Mouse (Mus musculus): ENCODE data around the gene Fahd1. TPM values are rescaled to one million over a fixed set of nuclear protein-coding genes. Genes with fewer than 3 reads are reported as not detected.

The Fahd1 gene
- polyA plus RNA-seq, 1 experiment from 2014 or later, result 20.3 TPM

DNA sequence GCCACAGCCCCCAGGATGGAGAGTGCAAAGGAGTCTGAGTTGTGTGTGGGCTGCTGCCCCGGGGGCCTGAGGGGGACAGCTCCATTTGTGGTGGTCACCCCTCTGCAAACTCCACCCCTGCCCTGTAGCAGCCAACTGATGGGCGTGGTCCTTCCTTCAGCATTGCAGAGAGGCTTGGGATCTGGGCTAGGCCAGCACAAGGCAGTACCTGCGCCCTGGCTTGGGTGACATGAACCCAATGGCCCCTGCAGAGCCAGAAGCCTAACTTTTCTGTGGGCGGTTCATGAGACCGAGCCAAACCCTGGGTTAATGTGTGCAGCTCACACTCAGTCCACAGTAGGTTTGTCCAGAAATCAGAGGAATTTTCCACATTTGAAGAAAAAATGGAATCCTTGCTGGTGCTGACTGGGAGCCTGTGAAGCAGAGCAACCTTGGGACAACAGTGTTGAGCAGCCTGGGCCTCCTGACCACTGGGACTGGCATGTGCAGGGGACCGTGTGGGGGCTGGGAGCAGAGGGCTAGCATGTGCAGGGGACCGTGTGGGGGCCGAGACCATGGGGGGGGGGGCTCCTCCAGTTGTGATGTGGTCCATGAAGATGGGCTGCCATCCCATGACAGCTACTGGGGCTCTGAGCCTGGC lies 7.8 kb upstream of the Fahd1 start:
- no peak overlapping the region for H3K27ac ChIP-seq
- H3K9me3 ChIP-seq, result no peaks in the 10 kb centered on the region
- H3K4me2 ChIP-seq, result no peak overlapping the region
- H3K27me3 ChIP-seq, result no peaks in the 10 kb centered on the region
- no peak; the same call in 1 of the 2 replicates for ATAC-seq (ENCODE audit: insufficient number of reproducible peaks, insufficient read depth, low FRiP score, low TSS enrichment, low read depth)
- H3K9ac ChIP-seq, result no peak overlapping the region
- peaks cover 69% of the 10 kb centered on the region for H3K36me3 ChIP-seq
- no peaks in the 10 kb centered on the region for H3K4me1 ChIP-seq
- 79% methylated on average over 8 of the region's 8 CpGs for WGBS
- H3K4me3 ChIP-seq, result no peak overlapping the region

- 89% methylated on average over 13 of the region's 13 CpGs for WGBS
- no peak for ATAC-seq (ENCODE audit: insufficient number of reproducible peaks, insufficient read depth, low FRiP score, low TSS enrichment, low read depth)
- no peaks in the 10 kb centered on the region for H3K9me3 ChIP-seq
- H3K4me3 ChIP-seq, result no peak overlapping the region
- H3K4me1 ChIP-seq, result peaks cover 2% of the 10 kb centered on the region; the same call in 1 of the 2 replicates
- H3K4me2 ChIP-seq, result no peak overlapping the region
- H3K9ac ChIP-seq, result no peak overlapping the region; the same call in 1 of the 2 replicates
- no peak overlapping the region for H3K27ac ChIP-seq
- H3K36me3 ChIP-seq, result peaks cover 56% of the 10 kb centered on the region
- H3K27me3 ChIP-seq, result peaks cover 3% of the 10 kb centered on the region
These were observed 6.4 kb upstream of the Fahd1 start for GRCm38 (mm10) chr17:24856589-24856988.

- Histone ChIP-seq H3K27ac (no peak overlapping the region), H3K4me2 (no peak overlapping the region), H3K27me3 (peaks cover 9% of the 10 kb centered on the region), H3K9ac (no peak overlapping the region), H3K4me3 (no peak overlapping the region), H3K4me1 (peaks cover 9% of the 10 kb centered on the region), H3K9me3 (no peaks in the 10 kb centered on the region), H3K36me3 (peaks cover 50% of the 10 kb centered on the region)
- ATAC-seq (ENCODE audit: insufficient number of reproducible peaks, insufficient read depth, low FRiP score, low TSS enrichment, low read depth), result no peak
- 73% methylated on average over 3 of the region's 3 CpGs for WGBS
These were observed 5.8 kb upstream of the Fahd1 start for GRCm38 (mm10) chr17:24855838-24856464.

- Histone ChIP-seq H3K9ac (peak overlapping the region; percentile 73; the same call in 1 of the 2 replicates), H3K27me3 (peaks cover 14% of the 10 kb centered on the region), H3K4me3 (peak overlapping the region; percentile 76), H3K4me1 (peaks cover 17% of the 10 kb centered on the region), H3K9me3 (no peaks in the 10 kb centered on the region), H3K4me2 (peak overlapping the region; percentile 86), H3K36me3 (peaks cover 30% of the 10 kb centered on the region), H3K27ac (no peak overlapping the region)
- 75% methylated on average over 10 of the region's 10 CpGs for WGBS
- ATAC-seq (ENCODE audit: insufficient number of reproducible peaks, insufficient read depth, low FRiP score, low TSS enrichment, low read depth), result no peak
These were observed 1.4 kb upstream of the Fahd1 start for GRCm38 (mm10) chr17:24851381-24852125.

DNA sequence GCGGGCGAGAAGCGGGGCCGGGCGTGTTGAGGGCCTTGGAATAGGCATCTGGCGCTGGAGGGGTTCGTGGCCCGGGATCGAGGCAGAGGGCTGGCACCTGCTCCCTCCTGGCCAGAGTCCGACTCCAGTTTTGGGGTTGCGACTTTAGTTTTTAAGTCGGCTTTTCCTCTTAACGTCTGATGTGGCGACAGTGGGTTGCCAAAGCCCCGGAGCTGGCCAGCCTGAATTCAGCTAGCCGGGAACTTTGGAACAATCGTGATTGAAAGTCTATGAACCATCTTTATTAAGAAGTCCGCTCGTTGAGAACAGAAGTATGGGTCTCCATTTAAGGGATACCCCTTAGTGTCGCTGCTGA lies 586 bp upstream of the Fahd1 start:
- H3K27ac ChIP-seq, result no peak overlapping the region
- no peaks in the 10 kb centered on the region for H3K9me3 ChIP-seq
- peaks cover 22% of the 10 kb centered on the region for H3K36me3 ChIP-seq
- H3K4me1 ChIP-seq, result peaks cover 17% of the 10 kb centered on the region
- H3K9ac ChIP-seq, result peak overlapping the region; percentile 73
- peak overlapping the region; percentile 86 for H3K4me2 ChIP-seq
- peaks cover 14% of the 10 kb centered on the region for H3K27me3 ChIP-seq
- peak overlapping the region; percentile 76 for H3K4me3 ChIP-seq
- ATAC-seq (ENCODE audit: insufficient number of reproducible peaks, insufficient read depth, low FRiP score, low TSS enrichment, low read depth), result no peak
- 1% methylated on average over 20 of the region's 20 CpGs for WGBS

- peaks cover 17% of the 10 kb centered on the region for H3K4me1 ChIP-seq
- H3K9me3 ChIP-seq, result no peaks in the 10 kb centered on the region
- peak overlapping the region; percentile 82 for H3K9ac ChIP-seq
- peak; percentile 45; the same call in 1 of the 2 replicates for ATAC-seq (ENCODE audit: insufficient number of reproducible peaks, insufficient read depth, low FRiP score, low TSS enrichment, low read depth)
- under 1% methylated on average over 21 of the region's 21 CpGs for WGBS
- peaks cover 16% of the 10 kb centered on the region for H3K27me3 ChIP-seq
- H3K27ac ChIP-seq, result peak overlapping the region; percentile 88
- peak overlapping the region; percentile 86 for H3K4me2 ChIP-seq
- peak overlapping the region; percentile 76 for H3K4me3 ChIP-seq
- peaks cover 15% of the 10 kb centered on the region for H3K36me3 ChIP-seq
These were observed 465 bp downstream of the Fahd1 start for GRCm38 (mm10) chr17:24849733-24850064.

- Histone ChIP-seq H3K27me3 (peaks cover 22% of the 10 kb centered on the region), H3K9me3 (no peaks in the 10 kb centered on the region), H3K4me3 (peak overlapping the region; percentile 76; the same call in 1 of the 2 replicates), H3K4me2 (peak overlapping the region; percentile 86), H3K36me3 (peaks cover 6% of the 10 kb centered on the region), H3K9ac (no peak overlapping the region), H3K4me1 (peaks cover 17% of the 10 kb centered on the region), H3K27ac (no peak overlapping the region)
- no peak for ATAC-seq (ENCODE audit: insufficient number of reproducible peaks, insufficient read depth, low FRiP score, low TSS enrichment, low read depth)
These were observed 1.5 kb downstream of the Fahd1 start for GRCm38 (mm10) chr17:24848600-24849031.

DNA sequence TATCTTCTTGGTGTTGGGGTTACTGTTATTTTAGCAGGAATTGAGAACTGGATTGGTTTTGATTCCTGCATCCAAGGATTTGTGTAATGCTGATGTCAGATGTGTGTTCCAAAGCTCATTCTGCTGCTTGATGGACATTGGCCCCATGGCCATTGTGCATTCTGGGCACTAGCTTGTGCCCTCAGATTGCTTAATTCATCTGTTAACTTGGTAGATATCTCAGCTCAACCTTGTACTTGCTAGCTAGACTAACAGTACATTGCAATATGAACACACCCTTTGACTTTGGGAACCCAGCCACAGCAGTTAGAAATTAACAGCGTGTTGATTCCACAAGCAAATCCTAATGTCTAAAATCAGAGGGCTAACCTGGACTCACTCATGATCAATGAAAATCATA lies 2.8 kb downstream of the Fahd1 start:
- Histone ChIP-seq H3K4me1 (peaks cover 17% of the 10 kb centered on the region), H3K9me3 (no peaks in the 10 kb centered on the region), H3K27ac (no peak overlapping the region), H3K27me3 (peaks cover 22% of the 10 kb centered on the region), H3K4me3 (no peak overlapping the region), H3K36me3 (no peaks in the 10 kb centered on the region), H3K9ac (no peak overlapping the region), H3K4me2 (no peak overlapping the region)
- 97% methylated on average over 1 of the region's 1 CpGs for WGBS
- ATAC-seq (ENCODE audit: insufficient number of reproducible peaks, insufficient read depth, low FRiP score, low TSS enrichment, low read depth), result no peak

DNA sequence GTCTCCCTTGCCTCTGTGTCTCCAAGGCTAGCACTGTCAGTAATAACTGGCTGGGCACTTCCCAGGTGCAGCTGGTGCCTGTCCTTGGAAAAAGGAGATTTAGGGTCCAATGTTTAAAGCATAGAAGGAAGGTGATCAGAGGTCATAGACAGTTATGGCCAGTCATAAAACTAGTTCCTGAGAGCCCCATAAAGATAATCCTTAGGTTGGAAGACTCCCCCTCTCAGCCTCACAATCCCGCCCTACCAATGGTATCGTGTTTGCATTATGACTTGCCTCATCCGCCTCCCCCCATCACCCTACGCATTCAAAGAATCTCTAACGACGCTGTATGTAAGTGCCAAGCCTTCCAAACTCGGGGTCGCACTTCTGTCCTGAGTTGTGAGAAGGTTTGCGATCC lies 5.6 kb downstream of the Fahd1 start:
- H3K4me1 ChIP-seq, result peaks cover 6% of the 10 kb centered on the region
- 56% methylated on average over 9 of the region's 9 CpGs for WGBS
- H3K27me3 ChIP-seq, result peaks cover 20% of the 10 kb centered on the region
- no peak overlapping the region for H3K9ac ChIP-seq
- no peaks in the 10 kb centered on the region for H3K9me3 ChIP-seq
- no peaks in the 10 kb centered on the region for H3K36me3 ChIP-seq
- no peak for ATAC-seq (ENCODE audit: insufficient number of reproducible peaks, insufficient read depth, low FRiP score, low TSS enrichment, low read depth)
- no peak overlapping the region for H3K4me3 ChIP-seq
- no peak overlapping the region for H3K4me2 ChIP-seq
- H3K27ac ChIP-seq, result no peak overlapping the region

GRCm38 (mm10) chr17:24842631-24843030 lies 7.5 kb downstream of the Fahd1 start:
- WGBS, result 47% methylated on average over 2 of the region's 2 CpGs
- H3K27ac ChIP-seq, result no peak overlapping the region
- no peaks in the 10 kb centered on the region for H3K9me3 ChIP-seq
- ATAC-seq (ENCODE audit: insufficient number of reproducible peaks, insufficient read depth, low FRiP score, low TSS enrichment, low read depth), result no peak
- no peaks in the 10 kb centered on the region for H3K36me3 ChIP-seq
- H3K4me1 ChIP-seq, result no peaks in the 10 kb centered on the region
- H3K9ac ChIP-seq, result no peak overlapping the region
- H3K4me3 ChIP-seq, result no peak overlapping the region
- no peak overlapping the region for H3K4me2 ChIP-seq
- peaks cover 20% of the 10 kb centered on the region for H3K27me3 ChIP-seq

GRCm38 (mm10) chr17:24841133-24841532 lies 9.0 kb downstream of the Fahd1 start:
- Histone ChIP-seq H3K27ac (no peak overlapping the region), H3K4me2 (no peak overlapping the region), H3K9me3 (no peaks in the 10 kb centered on the region), H3K27me3 (peaks cover 20% of the 10 kb centered on the region), H3K36me3 (no peaks in the 10 kb centered on the region), H3K9ac (no peak overlapping the region), H3K4me3 (no peak overlapping the region), H3K4me1 (no peaks in the 10 kb centered on the region)
- 52% methylated on average over 4 of the region's 4 CpGs for WGBS
- ATAC-seq (ENCODE audit: insufficient number of reproducible peaks, insufficient read depth, low FRiP score, low TSS enrichment, low read depth), result no peak

DNA sequence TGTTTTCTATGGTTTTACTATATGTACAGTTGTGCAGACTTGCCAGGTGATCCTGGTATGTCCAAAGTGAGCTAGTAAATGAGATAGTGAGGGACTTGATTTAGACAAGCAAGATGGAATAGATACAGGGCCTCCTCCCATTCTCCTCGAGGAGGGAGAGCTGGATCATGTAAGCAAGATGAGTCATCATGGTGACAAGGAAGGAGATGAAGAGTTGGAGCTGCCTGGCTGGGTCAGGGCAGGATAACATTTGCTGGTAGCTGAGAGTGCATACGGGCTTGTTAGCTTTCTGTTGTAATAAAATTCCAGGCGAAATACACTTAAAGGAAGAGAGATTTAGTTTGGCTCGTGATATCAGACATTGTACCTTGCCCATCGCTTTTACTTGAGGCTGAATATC lies 9.8 kb downstream of the Fahd1 start:
- H3K9ac ChIP-seq, result no peak overlapping the region
- ATAC-seq (ENCODE audit: insufficient number of reproducible peaks, insufficient read depth, low FRiP score, low TSS enrichment, low read depth), result no peak
- H3K36me3 ChIP-seq, result no peaks in the 10 kb centered on the region
- H3K4me3 ChIP-seq, result no peak overlapping the region
- H3K4me1 ChIP-seq, result no peaks in the 10 kb centered on the region
- no peaks in the 10 kb centered on the region for H3K9me3 ChIP-seq
- H3K27me3 ChIP-seq, result peaks cover 25% of the 10 kb centered on the region
- WGBS, result 55% methylated on average over 5 of the region's 5 CpGs
- no peak overlapping the region for H3K27ac ChIP-seq
- no peak overlapping the region for H3K4me2 ChIP-seq

All from embryonic facial prominence, embryonic 13.5 days (tissue).